Mouse (Mus musculus): Measurements from ENCODE around the gene Pet100. TPM values are rescaled to one million over a fixed set of nuclear protein-coding genes. Genes with fewer than 3 reads are reported as not detected.
A peak's percentile ranks its signal among the peaks of the same experiment; 100 is the strongest.

Pet100 gene
- polyA plus RNA-seq, 1 experiment = 116 TPM

- Histone ChIP-seq H3K27ac (ENCODE audit: insufficient read depth, low read depth, low read length) (no peak overlapping the region), H3K4me1 (ENCODE audit: control insufficient read depth, insufficient read depth, low read length) (peaks cover 4% of the 10 kb centered on the region; the same call in 1 of the 2 replicates), H3K4me3 (ENCODE audit: insufficient read depth, low read length) (peak overlapping the region; percentile 81)
- TF ChIP-seq POLR2A (IDR thresholded peaks at IDR 0.05; ENCODE audit: borderline replicate concordance, low read depth, low read length) (no peak), CTCF (IDR thresholded peaks at IDR 0.05; ENCODE audit: low read depth, low read length) (no peak)
Observed at GRCm38 (mm10) chr8:3622119-3622518, 771 bp downstream of the Pet100 start.

- Histone ChIP-seq H3K4me3 (ENCODE audit: insufficient read depth, low read length) (no peak within 1 kb of the TSS), H3K27ac (ENCODE audit: insufficient read depth, low read depth, low read length) (no peak within 1 kb of the TSS), H3K4me1 (ENCODE audit: control insufficient read depth, insufficient read depth, low read length) (peaks cover 5% of the 10 kb centered on the region)
- TF ChIP-seq POLR2A (IDR thresholded peaks at IDR 0.05; ENCODE audit: borderline replicate concordance, low read depth, low read length) (no peak), CTCF (IDR thresholded peaks at IDR 0.05; ENCODE audit: low read depth, low read length) (no peak)
Observed at GRCm38 (mm10) chr8:3625445-3625844, 4.1 kb downstream of the Pet100 start, which contains the start of gene Pcp2. Gene Pcp2, minus strand, starts transcription at chr8:3625545.

- peaks cover 9% of the 10 kb centered on the region for H3K4me1 ChIP-seq (ENCODE audit: control insufficient read depth, insufficient read depth, low read length)
- H3K4me3 ChIP-seq (ENCODE audit: insufficient read depth, low read length) = no peak overlapping the region
- no peak overlapping the region for H3K27ac ChIP-seq (ENCODE audit: insufficient read depth, low read depth, low read length)
- TF ChIP-seq CTCF (IDR thresholded peaks at IDR 0.05; ENCODE audit: low read depth, low read length) (no peak), POLR2A (IDR thresholded peaks at IDR 0.05; ENCODE audit: borderline replicate concordance, low read depth, low read length) (no peak)
Observed at GRCm38 (mm10) chr8:3626971-3627370, 5.6 kb downstream of the Pet100 start.

GRCm38 (mm10) chr8:3628014-3628413 is 6.7 kb downstream of the Pet100 start:
- peaks cover 9% of the 10 kb centered on the region for H3K4me1 ChIP-seq (ENCODE audit: control insufficient read depth, insufficient read depth, low read length)
- H3K27ac ChIP-seq (ENCODE audit: insufficient read depth, low read depth, low read length) = no peak overlapping the region
- no peak for TF ChIP-seq POLR2A (IDR thresholded peaks at IDR 0.05; ENCODE audit: borderline replicate concordance, low read depth, low read length)
- TF ChIP-seq CTCF (IDR thresholded peaks at IDR 0.05; ENCODE audit: low read depth, low read length) = no peak
- no peak overlapping the region for H3K4me3 ChIP-seq (ENCODE audit: insufficient read depth, low read length)

- Histone ChIP-seq H3K27ac (ENCODE audit: insufficient read depth, low read depth, low read length) (peak within 1 kb of the TSS; percentile 28), H3K4me3 (ENCODE audit: insufficient read depth, low read length) (peak within 1 kb of the TSS; percentile 79), H3K4me1 (ENCODE audit: control insufficient read depth, insufficient read depth, low read length) (peaks cover 9% of the 10 kb centered on the region)
- no peak for TF ChIP-seq CTCF (IDR thresholded peaks at IDR 0.05; ENCODE audit: low read depth, low read length)
- peak; percentile 80; the same call in 1 of the 2 replicates for TF ChIP-seq POLR2A (IDR thresholded peaks at IDR 0.05; ENCODE audit: borderline replicate concordance, low read depth, low read length)
Observed at GRCm38 (mm10) chr8:3630647-3631477, 9.5 kb downstream of the Pet100 start, which contains the start of gene Stxbp2. Gene Stxbp2, plus strand, starts transcription at chr8:3630955.

GRCm38 (mm10) chr8:3631478-3631875 is 10.1 kb downstream of the Pet100 start:
- TF ChIP-seq CTCF (IDR thresholded peaks at IDR 0.05; ENCODE audit: low read depth, low read length) (no peak), POLR2A (IDR thresholded peaks at IDR 0.05; ENCODE audit: borderline replicate concordance, low read depth, low read length) (no peak)
- peak overlapping the region; percentile 79 for H3K4me3 ChIP-seq (ENCODE audit: insufficient read depth, low read length)
- peak overlapping the region; percentile 28 for H3K27ac ChIP-seq (ENCODE audit: insufficient read depth, low read depth, low read length)
- peaks cover 9% of the 10 kb centered on the region for H3K4me1 ChIP-seq (ENCODE audit: control insufficient read depth, insufficient read depth, low read length)

GRCm38 (mm10) chr8:3645804-3646203 is 24.5 kb downstream of the Pet100 start:
- H3K27ac ChIP-seq (ENCODE audit: insufficient read depth, low read depth, low read length) = no peak overlapping the region
- TF ChIP-seq CTCF (IDR thresholded peaks at IDR 0.05; ENCODE audit: low read depth, low read length) (peak; percentile 33), POLR2A (IDR thresholded peaks at IDR 0.05; ENCODE audit: borderline replicate concordance, low read depth, low read length) (no peak)
- no peak overlapping the region for H3K4me3 ChIP-seq (ENCODE audit: insufficient read depth, low read length)

GRCm38 (mm10) chr8:3646824-3647531 is 25.6 kb downstream of the Pet100 start:
- peaks cover 31% of the 10 kb centered on the region for H3K4me1 ChIP-seq (ENCODE audit: control insufficient read depth, insufficient read depth, low read length)
- TF ChIP-seq POLR2A (IDR thresholded peaks at IDR 0.05; ENCODE audit: borderline replicate concordance, low read depth, low read length) (no peak), CTCF (IDR thresholded peaks at IDR 0.05; ENCODE audit: low read depth, low read length) (no peak)
- peak overlapping the region; percentile 96 for H3K27ac ChIP-seq (ENCODE audit: insufficient read depth, low read depth, low read length)
- no peak overlapping the region for H3K4me3 ChIP-seq (ENCODE audit: insufficient read depth, low read length)

More at GRCm38 (mm10) chr8:3645804-3646203, 24.5 kb downstream of the Pet100 start:
- peaks cover 31% of the 10 kb centered on the region for H3K4me1 ChIP-seq (ENCODE audit: control insufficient read depth, insufficient read depth, low read length)

- peaks cover 31% of the 10 kb centered on the region for H3K4me1 ChIP-seq (ENCODE audit: control insufficient read depth, insufficient read depth, low read length)
- no peak for TF ChIP-seq CTCF (IDR thresholded peaks at IDR 0.05; ENCODE audit: low read depth, low read length)
- TF ChIP-seq POLR2A (IDR thresholded peaks at IDR 0.05; ENCODE audit: borderline replicate concordance, low read depth, low read length) = no peak
- no peak overlapping the region for H3K4me3 ChIP-seq (ENCODE audit: insufficient read depth, low read length)
- H3K27ac ChIP-seq (ENCODE audit: insufficient read depth, low read depth, low read length) = peak overlapping the region; percentile 96
Observed at GRCm38 (mm10) chr8:3647561-3647960, 26.2 kb downstream of the Pet100 start.

Measured in bone marrow macrophage, adult 2 months (primary cell).